Mouse (Mus musculus) common myeloid progenitor, adult 5-6 weeks (primary cell): Measurements from ENCODE around the gene Krtap16-3. TPM values are rescaled to one million over a fixed set of nuclear protein-coding genes. Genes with fewer than 3 reads are reported as not detected.

ENCODE experiments used
- ATAC-seq: replicated peaks from 2 replicates; pipeline ENCODE4 v1.8.0; 2016; ENCODE audit warnings: low read depth, mild to moderate bottlenecking, moderate TSS enrichment, inconsistent platforms; ENCODE audit not compliant: poor library complexity, severe bottlenecking
- total RNA-seq: library from RNA; stranded (forward); fragments of 200-1000, 187-1606 nt; gene quantifications from 2 replicates; pipeline ENCODE4 v1.2.3, GENCODE M21; 2017

The Krtap16-3 gene
- total RNA-seq: not detected in 2 replicates

GRCm38 (mm10) chr16:88962773-88963172 is at the start of gene Krtap16-3:
Gene Krtap16-3 (minus strand): TSS chr16:88962873.
- no peak for ATAC-seq

- no peak for ATAC-seq
Measured at GRCm38 (mm10) chr16:89010659-89011058, 48.0 kb upstream of the Krtap16-3 start, which contains the start of gene Krtap22-2. Gene Krtap22-2 (minus strand): TSS chr16:89010759.

- ATAC-seq: no peak
Measured at GRCm38 (mm10) chr16:88941106-88941505, 21.6 kb downstream of the Krtap16-3 start.

GRCm38 (mm10) chr16:88938252-88938651 is 24.4 kb downstream of the Krtap16-3 start:
- no peak for ATAC-seq

- ATAC-seq: no peak
Measured at GRCm38 (mm10) chr16:88932165-88932564, 30.5 kb downstream of the Krtap16-3 start, which contains the start of gene Krtap19-9b. Gene Krtap19-9b (minus strand): TSS chr16:88932265.

Other genes with a start within 250 kb of the Krtap16-3 start
- gene Krtap13-1, start 234.0 kb downstream of the Krtap16-3 start, total RNA-seq: not detected in 2 replicates
- not detected in 2 replicates for gene Krtap13, start 211.2 kb downstream of the Krtap16-3 start, total RNA-seq
- not detected in 2 replicates for gene 2310034C09Rik, start 204.0 kb downstream of the Krtap16-3 start, total RNA-seq
- not detected in 2 replicates for gene 2310057N15Rik, start 188.7 kb downstream of the Krtap16-3 start, total RNA-seq
- gene Gm5965, start 185.0 kb downstream of the Krtap16-3 start, total RNA-seq: not detected in 2 replicates
- gene Gm20741, start 150.7 kb downstream of the Krtap16-3 start, total RNA-seq: not detected in 2 replicates
- not detected in 2 replicates for gene Krtap15, start 142.7 kb downstream of the Krtap16-3 start, total RNA-seq
- gene Krtap14, start 136.7 kb downstream of the Krtap16-3 start, total RNA-seq: not detected in 2 replicates
- not detected in 2 replicates for gene Krtap19-1, start 93.5 kb downstream of the Krtap16-3 start, total RNA-seq
- gene Krtap19-2, start 88.6 kb downstream of the Krtap16-3 start, total RNA-seq: not detected in 2 replicates
- gene Krtap19-3, start 84.8 kb downstream of the Krtap16-3 start, total RNA-seq: not detected in 2 replicates
- gene Krtap19-4, start 77.8 kb downstream of the Krtap16-3 start, total RNA-seq: not detected in 2 replicates
- not detected in 2 replicates for gene Krtap19-5, start 66.4 kb downstream of the Krtap16-3 start, total RNA-seq
- gene Krtap19-9b, start 30.6 kb downstream of the Krtap16-3 start, total RNA-seq: not detected in 2 replicates
- gene Krtap22-2, start 47.9 kb upstream of the Krtap16-3 start, total RNA-seq: not detected in 2 replicates
- not detected in 2 replicates for gene Gm10229, start 52.4 kb upstream of the Krtap16-3 start, total RNA-seq
- not detected in 2 replicates for gene Krtap6-1, start 68.8 kb upstream of the Krtap16-3 start, total RNA-seq
- not detected in 2 replicates for gene Gm10228, start 78.6 kb upstream of the Krtap16-3 start, total RNA-seq
- gene Krtap6-5, start 85.0 kb upstream of the Krtap16-3 start, total RNA-seq: not detected in 2 replicates
- gene 1110025L11Rik, start 101.1 kb upstream of the Krtap16-3 start, total RNA-seq: not detected in 2 replicates
- gene Krtap6-3, start 121.1 kb upstream of the Krtap16-3 start, total RNA-seq: not detected in 2 replicates
- not detected in 2 replicates for gene Gm6358, start 178.0 kb upstream of the Krtap16-3 start, total RNA-seq
- not detected in 2 replicates for gene Gm10061, start 188.2 kb upstream of the Krtap16-3 start, total RNA-seq
- gene Gm9789, start 195.1 kb upstream of the Krtap16-3 start, total RNA-seq: not detected in 2 replicates
- gene Gm7735, start 206.6 kb upstream of the Krtap16-3 start, total RNA-seq: not detected in 2 replicates
- gene 1110057P08Rik, start 211.9 kb upstream of the Krtap16-3 start, total RNA-seq: not detected in 2 replicates
- gene Krtap20-2, start 243.0 kb upstream of the Krtap16-3 start, total RNA-seq: not detected in 2 replicates